Mouse (Mus musculus) hindbrain, embryonic 14.5 days (tissue): Measurements from ENCODE around the gene Gnptg. TPM values are rescaled to one million over a fixed set of nuclear protein-coding genes. Genes with fewer than 3 reads are reported as not detected.
"Not testable (repeated sequence)": the region's sequence is repeated elsewhere in the genome, so short reads cannot be mapped to it uniquely, and the experiment has no call there.

Experiments used
- ATAC-seq: fragments of 200-750 bp; cut with Nextera tagmentation; 2 replicates; pipeline ENCODE4 v1.8.0; 2017; ENCODE audit warnings: moderate number of reproducible peaks, mild to moderate bottlenecking, moderate TSS enrichment, moderate library complexity; ENCODE audit not compliant: low FRiP score
- DNase-seq: peaks from one replicate; pipeline ENCODE4 v3.0.0-alpha.2; 2015; ENCODE audit warnings: low spot score
- H3K27ac ChIP-seq: fragments of 300-500 bp; sonication (generic); 2 replicates; pipeline ENCODE4 v1.5.1; 2014; ENCODE audit warnings: mild to moderate bottlenecking, moderate library complexity
- H3K27me3 ChIP-seq: fragments of 300-500 bp; sonication (generic); 2 replicates; pipeline ENCODE4 v1.6.1; 2014; ENCODE audit warnings: mild to moderate bottlenecking, low read length, mixed read lengths; ENCODE audit not compliant: control insufficient read depth, insufficient read depth
- H3K36me3 ChIP-seq: fragments of 300-500 bp; sonication (generic); replicated peaks from 2 replicates; pipeline ENCODE4 v1.6.1; 2014; ENCODE audit not compliant: control insufficient read depth, insufficient read depth
- H3K4me1 ChIP-seq: fragments of 300-500 bp; sonication (generic); replicated peaks from 2 replicates; pipeline ENCODE4 v1.6.1; 2014; ENCODE audit warnings: antibody characterized with exemption, low read length, mixed read lengths; ENCODE audit not compliant: control insufficient read depth, insufficient read depth
- H3K4me2 ChIP-seq: fragments of 300-500 bp; sonication (generic); replicated peaks from 2 replicates; pipeline ENCODE4 v1.6.1; 2014; ENCODE audit warnings: mild to moderate bottlenecking, moderate library complexity
- H3K4me3 ChIP-seq: fragments of 300-500 bp; sonication (generic); replicated peaks from 2 replicates; pipeline ENCODE4 v1.5.1; 2014; ENCODE audit warnings: mild to moderate bottlenecking, low read length
- H3K9ac ChIP-seq: fragments of 300-500 bp; sonication (generic); 2 replicates; pipeline ENCODE4 v1.6.1; 2014
- H3K9me3 ChIP-seq: fragments of 300-500 bp; sonication (generic); 2 replicates; pipeline ENCODE4 v1.6.1; 2016; ENCODE audit warnings: low read length; ENCODE audit not compliant: control insufficient read depth
- WGBS: fragments of 180-500 bp; shearing (Covaris S2); extraction: QIAGEN DNeasy Blood & Tissue Kit; methylation state at CpG from one replicate; pipeline ENCODE4 v1.1.7; 2014; 5-methylcytosine and 5-hydroxymethylcytosine counted together
- polyA plus RNA-seq: library from polyadenylated mRNA; unstranded; fragments of >200 nt; fragmentation: Nextera tagmentation; extraction: Ambion mirVana; gene quantifications from 2 replicates; pipeline ENCODE4 v1.2.1, GENCODE M21; 2014

Gnptg gene
- polyA plus RNA-seq, 1 experiment from 2014 or later = 91.1 TPM

- no peak overlapping the region for H3K27ac ChIP-seq
- H3K27me3 ChIP-seq = no peaks in the 10 kb centered on the region
- H3K4me1 ChIP-seq = peaks cover 14% of the 10 kb centered on the region
- H3K9ac ChIP-seq = no peak overlapping the region
- DNase-seq (no peak), ATAC-seq (no peak)
- no peak overlapping the region for H3K4me2 ChIP-seq
- H3K36me3 ChIP-seq = peaks cover 25% of the 10 kb centered on the region
- 82% methylated on average over 18 of the region's 18 CpGs for WGBS
- H3K9me3 ChIP-seq = no peaks in the 10 kb centered on the region
- H3K4me3 ChIP-seq = no peak overlapping the region
These were observed 8.3 kb upstream of the Gnptg start for GRCm38 (mm10) chr17:25248033-25248750.

DNA sequence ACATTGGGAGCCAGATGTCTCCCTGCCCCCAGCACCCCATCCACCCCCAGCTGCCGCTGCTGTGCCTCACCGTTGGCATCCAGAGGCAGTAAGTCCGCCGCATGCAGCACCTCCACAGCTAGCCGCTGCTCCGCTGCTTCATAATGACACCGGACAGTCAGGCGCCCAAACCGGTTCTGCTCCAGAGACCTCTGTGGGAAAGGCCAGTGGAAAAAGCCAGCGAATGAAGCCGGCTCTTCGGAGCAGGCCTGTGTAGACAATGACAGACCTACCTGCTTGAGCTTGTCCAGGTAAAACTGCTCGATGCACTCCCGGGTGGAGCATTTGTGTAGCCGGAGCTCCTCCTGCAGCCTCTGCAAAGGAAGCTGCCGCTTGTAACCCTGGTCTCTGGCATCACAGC is 4.3 kb upstream of the Gnptg start:
- 86% methylated on average over 16 of the region's 16 CpGs for WGBS
- peaks cover 12% of the 10 kb centered on the region for H3K4me1 ChIP-seq
- no peak for DNase-seq
- no peaks in the 10 kb centered on the region for H3K27me3 ChIP-seq
- H3K27ac ChIP-seq = no peak overlapping the region
- no peak overlapping the region for H3K9ac ChIP-seq
- H3K9me3 ChIP-seq = no peaks in the 10 kb centered on the region
- peaks cover 38% of the 10 kb centered on the region for H3K36me3 ChIP-seq
- no peak overlapping the region for H3K4me3 ChIP-seq
- ATAC-seq = no peak
- H3K4me2 ChIP-seq = no peak overlapping the region

DNA sequence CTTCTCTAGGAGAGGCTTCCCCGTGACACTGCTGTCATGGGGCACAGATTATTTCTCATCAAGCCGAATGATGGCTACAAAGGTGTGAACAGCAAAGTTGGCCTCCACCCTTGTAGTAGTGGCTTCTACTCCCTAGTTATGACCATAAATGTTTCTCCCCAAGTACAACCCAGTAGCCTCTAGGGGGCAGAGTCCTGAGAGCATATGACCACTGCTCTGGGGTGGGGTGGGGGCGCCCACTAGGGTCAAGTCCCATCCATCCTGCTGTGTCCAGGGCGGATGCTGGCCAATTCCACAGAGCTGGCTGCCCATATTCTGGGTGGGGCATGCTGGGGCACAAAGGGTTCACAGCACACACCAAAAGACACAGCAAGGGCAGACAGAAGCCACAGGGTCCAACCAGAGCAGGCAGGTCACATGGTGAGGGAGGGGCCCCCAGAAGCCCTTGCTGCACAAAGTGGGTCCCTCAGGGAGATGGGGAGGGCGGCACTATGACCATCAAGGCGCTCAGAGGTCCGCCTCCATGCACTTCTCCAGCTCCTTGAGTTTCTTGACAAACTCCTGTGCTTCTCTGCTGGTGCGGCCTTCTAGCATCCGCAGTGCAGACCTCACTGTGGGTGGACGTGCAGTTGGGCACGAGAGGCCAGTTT is 3.3 kb upstream of the Gnptg start:
- Histone ChIP-seq H3K27me3 (no peaks in the 10 kb centered on the region), H3K27ac (no peak overlapping the region), H3K4me2 (no peak overlapping the region), H3K9ac (no peak overlapping the region), H3K4me1 (peaks cover 17% of the 10 kb centered on the region), H3K4me3 (no peak overlapping the region), H3K9me3 (no peaks in the 10 kb centered on the region), H3K36me3 (peaks cover 38% of the 10 kb centered on the region)
- WGBS = 80% methylated on average over 11 of the region's 11 CpGs
- ATAC-seq = no peak
- no peak for DNase-seq

GRCm38 (mm10) chr17:25235635-25236034 is 4.3 kb downstream of the Gnptg start:
- no peak for ATAC-seq
- no peak overlapping the region for H3K4me3 ChIP-seq
- H3K4me2 ChIP-seq = no peak overlapping the region
- H3K27me3 ChIP-seq = no peaks in the 10 kb centered on the region
- WGBS = 88% methylated on average over 9 of the region's 9 CpGs
- peaks cover 34% of the 10 kb centered on the region for H3K36me3 ChIP-seq
- H3K9ac ChIP-seq = no peak overlapping the region
- no peak for DNase-seq
- H3K4me1 ChIP-seq = peaks cover 11% of the 10 kb centered on the region
- H3K9me3 ChIP-seq = no peaks in the 10 kb centered on the region
- no peak overlapping the region for H3K27ac ChIP-seq

- not testable (repeated sequence) for H3K9me3 ChIP-seq, H3K27me3 ChIP-seq, H3K4me2 ChIP-seq, H3K4me1 ChIP-seq, H3K9ac ChIP-seq, H3K27ac ChIP-seq, DNase-seq, H3K4me3 ChIP-seq
- 93% methylated on average over 5 of the region's 11 CpGs for WGBS
- peaks cover 44% of the 10 kb centered on the region for H3K36me3 ChIP-seq
- peak; percentile 61; the same call in 1 of the 2 replicates for ATAC-seq
These were observed 8.3 kb downstream of the Gnptg start for GRCm38 (mm10) chr17:25231621-25232020.

DNA sequence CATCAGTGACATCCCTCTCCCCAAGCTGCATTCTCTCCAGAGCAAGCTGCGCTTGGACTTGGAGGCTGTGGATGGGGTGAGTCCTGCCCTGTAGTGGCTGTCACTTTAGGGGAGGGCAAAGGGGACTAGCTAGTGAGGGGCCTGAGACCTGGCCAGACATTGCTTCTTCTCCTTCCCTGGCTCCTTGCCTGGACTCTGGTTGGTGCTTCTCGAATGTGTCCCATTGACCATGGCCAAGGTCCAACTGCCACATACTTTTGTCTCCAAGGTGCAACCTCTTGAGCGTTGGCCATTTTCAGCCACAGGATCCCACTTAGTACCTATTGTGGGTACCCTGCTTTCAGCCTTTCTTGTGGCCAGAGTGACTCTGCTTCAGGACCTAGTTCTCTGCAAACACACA is 9.2 kb downstream of the Gnptg start:
- no peak overlapping the region for H3K9ac ChIP-seq
- no peaks in the 10 kb centered on the region for H3K4me1 ChIP-seq
- H3K4me2 ChIP-seq = no peak overlapping the region
- H3K27ac ChIP-seq = no peak overlapping the region
- 93% methylated on average over 3 of the region's 3 CpGs for WGBS
- H3K27me3 ChIP-seq = no peaks in the 10 kb centered on the region
- no peaks in the 10 kb centered on the region for H3K9me3 ChIP-seq
- ATAC-seq = no peak
- H3K4me3 ChIP-seq = no peak overlapping the region
- no peak for DNase-seq
- peaks cover 50% of the 10 kb centered on the region for H3K36me3 ChIP-seq

DNA sequence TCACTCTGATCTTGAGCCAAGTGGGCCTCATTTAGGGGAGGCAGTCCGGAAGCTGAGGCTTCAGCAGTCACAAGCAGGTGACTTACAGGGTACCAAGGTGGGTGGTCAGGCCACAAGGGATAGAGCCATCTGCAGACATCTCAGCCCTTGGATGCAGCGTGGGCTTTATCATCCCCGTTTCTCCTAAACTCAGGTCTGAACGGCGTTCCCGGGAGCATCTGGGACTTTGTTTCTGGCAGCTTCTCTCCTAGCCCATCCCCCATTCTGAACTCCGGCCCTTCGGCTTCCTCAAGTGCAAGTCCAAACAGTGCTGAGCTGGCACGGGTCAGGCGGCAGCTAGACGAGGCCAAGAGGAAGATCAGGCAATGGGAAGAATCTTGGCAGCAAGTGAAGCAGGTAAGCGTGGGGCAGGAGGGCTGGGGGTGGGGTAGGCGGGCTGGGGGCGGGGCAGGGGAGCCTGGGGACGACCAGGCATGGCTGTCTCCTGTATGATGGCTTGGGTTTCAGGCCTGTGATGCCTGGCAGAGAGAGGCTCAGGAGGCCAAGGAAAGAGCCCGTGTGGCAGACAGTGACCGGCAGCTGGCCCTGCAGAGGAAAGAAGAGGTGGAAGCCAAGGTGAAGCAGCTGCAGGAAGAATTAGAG is 9.8 kb downstream of the Gnptg start:
- peak; percentile 56; the same call in 1 of the 2 replicates for ATAC-seq

GRCm38 (mm10) chr17:25227991-25228390 is 11.9 kb downstream of the Gnptg start:
- 94% methylated on average over 5 of the region's 5 CpGs for WGBS
- H3K27me3 ChIP-seq = no peaks in the 10 kb centered on the region
- H3K4me1 ChIP-seq = no peaks in the 10 kb centered on the region
- no peak overlapping the region for H3K4me3 ChIP-seq
- no peak overlapping the region for H3K4me2 ChIP-seq
- H3K36me3 ChIP-seq = peaks cover 37% of the 10 kb centered on the region
- no peak overlapping the region for H3K9ac ChIP-seq
- no peaks in the 10 kb centered on the region for H3K9me3 ChIP-seq
- DNase-seq (no peak), ATAC-seq (no peak)
- no peak overlapping the region for H3K27ac ChIP-seq

More for the DNA sequence above, 9.8 kb downstream of the Gnptg start:
- WGBS = 82% methylated on average over 13 of the region's 17 CpGs
- peaks cover 46% of the 10 kb centered on the region for H3K36me3 ChIP-seq
- not testable (repeated sequence) for H3K4me2 ChIP-seq, H3K9me3 ChIP-seq, H3K27ac ChIP-seq, H3K27me3 ChIP-seq, H3K4me3 ChIP-seq, H3K4me1 ChIP-seq, H3K9ac ChIP-seq, DNase-seq

GRCm38 (mm10) chr17:25225659-25226058 is 14.3 kb downstream of the Gnptg start:
- ATAC-seq (no peak), DNase-seq (no peak)
- no peak overlapping the region for H3K9ac ChIP-seq
- no peaks in the 10 kb centered on the region for H3K27me3 ChIP-seq
- 0 out of 2 replicates have a peak, but pooled peaks cover 7% of the 10 kb centered on the region for H3K4me1 ChIP-seq
- no peak overlapping the region for H3K4me3 ChIP-seq
- H3K9me3 ChIP-seq = no peaks in the 10 kb centered on the region
- H3K36me3 ChIP-seq = peaks cover 28% of the 10 kb centered on the region
- 90% methylated on average over 4 of the region's 4 CpGs for WGBS
- no peak overlapping the region for H3K4me2 ChIP-seq
- no peak overlapping the region for H3K27ac ChIP-seq
